Mouse (Mus musculus) ovary, postnatal 10 days (tissue): ENCODE data around the gene Tbc1d10a.
"Not testable (repeated sequence)": the region's sequence is repeated elsewhere in the genome, so short reads cannot be mapped to it uniquely, and the experiment has no call there.

ENCODE experiments used
- DNase-seq: peaks from one replicate; pipeline ENCODE4 v3.0.0; 2022; ENCODE audit warnings: low spot score

The Tbc1d10a gene

GRCm38 (mm10) chr11:4184251-4184952 is 2.2 kb upstream of the Tbc1d10a start:
- no peak for DNase-seq

- not testable (repeated sequence) for DNase-seq
Observed at GRCm38 (mm10) chr11:4185480-4185879, 1.1 kb upstream of the Tbc1d10a start.

GRCm38 (mm10) chr11:4187318-4187700 is 720 bp downstream of the Tbc1d10a start:
- DNase-seq: no peak

- DNase-seq: no peak
Observed at GRCm38 (mm10) chr11:4189182-4189581, 2.6 kb downstream of the Tbc1d10a start.

GRCm38 (mm10) chr11:4190677-4191076 is 4.1 kb downstream of the Tbc1d10a start:
- DNase-seq: no peak

- DNase-seq: no peak
Observed at GRCm38 (mm10) chr11:4192757-4193156, 6.2 kb downstream of the Tbc1d10a start.

- DNase-seq: no peak
Observed at GRCm38 (mm10) chr11:4193420-4193819, 6.8 kb downstream of the Tbc1d10a start.

- DNase-seq: no peak
Observed at GRCm38 (mm10) chr11:4195597-4196031, 9.0 kb downstream of the Tbc1d10a start.

- DNase-seq: no peak
Observed at GRCm38 (mm10) chr11:4196636-4197035, 10.0 kb downstream of the Tbc1d10a start.

- no peak for DNase-seq
Observed at GRCm38 (mm10) chr11:4197691-4198090, 11.1 kb downstream of the Tbc1d10a start.

GRCm38 (mm10) chr11:4201981-4202700 is 15.6 kb downstream of the Tbc1d10a start:
- no peak for DNase-seq

GRCm38 (mm10) chr11:4202995-4203704 is 16.6 kb downstream of the Tbc1d10a start:
- DNase-seq: no peak

GRCm38 (mm10) chr11:4203705-4204074 is 17.1 kb downstream of the Tbc1d10a start:
- DNase-seq: no peak

- DNase-seq: no peak
Observed at GRCm38 (mm10) chr11:4205097-4205655, 18.6 kb downstream of the Tbc1d10a start.

GRCm38 (mm10) chr11:4205951-4206350 is 19.4 kb downstream of the Tbc1d10a start:
- no peak for DNase-seq

- no peak for DNase-seq
Observed at GRCm38 (mm10) chr11:4206563-4206962, 20.0 kb downstream of the Tbc1d10a start.

GRCm38 (mm10) chr11:4207655-4208054 is 21.1 kb downstream of the Tbc1d10a start:
- no peak for DNase-seq

- DNase-seq: no peak
Observed at GRCm38 (mm10) chr11:4209556-4209955, 23.0 kb downstream of the Tbc1d10a start.

- DNase-seq: no peak
Observed at GRCm38 (mm10) chr11:4210786-4211185, 24.2 kb downstream of the Tbc1d10a start.

- no peak for DNase-seq
Observed at GRCm38 (mm10) chr11:4213107-4213506, 26.5 kb downstream of the Tbc1d10a start.

- DNase-seq: no peak
Observed at GRCm38 (mm10) chr11:4214572-4214971, 28.0 kb downstream of the Tbc1d10a start.

- DNase-seq: no peak
Observed at GRCm38 (mm10) chr11:4215061-4215460, 28.5 kb downstream of the Tbc1d10a start.
